ENCODE assay signal across 13 mouse cellular contexts in genomic region chr19:38482406-38483181, GRCm38 (mm10). TPM values are rescaled to one million over a fixed set of nuclear protein-coding genes. Genes with fewer than 3 reads are reported as not detected.
DNase-seq lines count a peak whose midpoint lies in the region; ATAC-seq lines count a peak whose summit lies in the region.
"Had no signal": no experiment of that assay in that cellular context is flagged by ENCODE, and none has a peak within 500 bp of the region (broad histone marks: within the 10 kb centered on the region; RNA-seq: fewer than 3 reads in every experiment).

No protein-coding gene starts in this region.

- H3K4me2 ChIP-seq in hindbrain, embryonic 12.5 days (replicated peaks), result peak overlapping the region; percentile 95
- H3K4me2 ChIP-seq in midbrain, embryonic 14.5 days (ENCODE audit: low read length), result peak overlapping the region; percentile 100

- H3K9ac ChIP-seq in hindbrain, embryonic 12.5 days, result 0 out of 2 replicates have a peak overlapping the region, but pooled peaks have one; percentile 43
- peak overlapping the region; percentile 20; the same call in 1 of the 2 replicates for H3K9ac ChIP-seq in midbrain, embryonic 14.5 days (replicated peaks; ENCODE audit: low read length)

- 31% methylated on average over 19 of the region's 19 CpGs for WGBS in heart, embryonic 10.5 days
- 21% methylated on average over 19 of the region's 19 CpGs for WGBS in hindbrain, embryonic 12.5 days
- WGBS in midbrain, embryonic 14.5 days, result 20% methylated on average over 19 of the region's 19 CpGs

- no peaks in the 10 kb centered on the region for H3K36me3 ChIP-seq in heart, embryonic 10.5 days
- no peaks in the 10 kb centered on the region for H3K36me3 ChIP-seq in hindbrain, embryonic 12.5 days
- no peaks in the 10 kb centered on the region for H3K36me3 ChIP-seq in midbrain, embryonic 14.5 days (ENCODE audit: control insufficient read depth, insufficient read depth, low read length)

- intact Hi-C loops in heart, postnatal 36 days (cut with DNase I), result loop anchor here (5.0 kb wide), 1 partner anchor 85 kb away; no protein-coding TSS in a partner anchor

- no peak for ATAC-seq in hindbrain, embryonic 12.5 days (ENCODE audit: low FRiP score)
- no peak for ATAC-seq in midbrain, embryonic 14.5 days (ENCODE audit: low FRiP score, low TSS enrichment)

- no peaks in the 10 kb centered on the region for H3K9me3 ChIP-seq in heart, embryonic 10.5 days
- H3K9me3 ChIP-seq in hindbrain, embryonic 12.5 days (replicated peaks), result no peaks in the 10 kb centered on the region
- H3K9me3 ChIP-seq in midbrain, embryonic 14.5 days (ENCODE audit: control insufficient read depth, low read length), result no peaks in the 10 kb centered on the region

- H3K27me3 ChIP-seq in heart, embryonic 10.5 days (ENCODE audit: insufficient read depth, poor library complexity, severe bottlenecking), result peaks cover 15% of the 10 kb centered on the region
- peaks cover 17% of the 10 kb centered on the region; the same call in 1 of the 2 replicates for H3K27me3 ChIP-seq in hindbrain, embryonic 12.5 days
- peaks cover 25% of the 10 kb centered on the region; the same call in 1 of the 2 replicates for H3K27me3 ChIP-seq in midbrain, embryonic 14.5 days (ENCODE audit: control insufficient read depth, insufficient read depth, low read length)

- H3K4me1 ChIP-seq in heart, embryonic 10.5 days, result peaks cover 42% of the 10 kb centered on the region
- 0 out of 2 replicates have a peak, but pooled peaks cover 3% of the 10 kb centered on the region for H3K4me1 ChIP-seq in brown adipose tissue, adult 24 weeks (ENCODE audit: control insufficient read depth, insufficient read depth, insufficient read length, low read length)
- peaks cover 52% of the 10 kb centered on the region for H3K4me1 ChIP-seq in hindbrain, embryonic 12.5 days
- H3K4me1 ChIP-seq in midbrain, embryonic 14.5 days (ENCODE audit: control insufficient read depth, insufficient read depth, low read length), result peaks cover 28% of the 10 kb centered on the region

- peak overlapping the region; percentile 85; the same call in 1 of the 2 replicates for H3K4me3 ChIP-seq in heart, embryonic 10.5 days
- H3K4me3 ChIP-seq in brown adipose tissue, adult 24 weeks (ENCODE audit: insufficient read depth, low read depth, low read length), result 0 out of 2 replicates have a peak overlapping the region, but pooled peaks have one; percentile 1
- peak overlapping the region; percentile 72 for H3K4me3 ChIP-seq in hindbrain, embryonic 12.5 days
- peak overlapping the region; percentile 60 for H3K4me3 ChIP-seq in midbrain, embryonic 14.5 days (replicated peaks; ENCODE audit: low read depth, low read length)

- DNase-seq in heart, embryonic 10.5 days (ENCODE audit: low spot score), result no peak
- no peak for DNase-seq in heart, postnatal 36 days
- DNase-seq in midbrain, embryonic 14.5 days, result peak; percentile 55
- DNase-seq in c-Kit-positive CD71-positive TER-119-positive erythroid progenitor cells, embryonic 14.5 days (ENCODE audit: low spot score), result no peak
- DNase-seq in ovary, adult 18-20 months (ENCODE audit: low spot score), result no peak
- DNase-seq in gastrocnemius, postnatal 4 days (ENCODE audit: low spot score in 2 of 2), result no peak
- DNase-seq: left cerebral cortex, postnatal 4 days; thymus, postnatal 36 days had no signal

- no peak overlapping the region for H3K27ac ChIP-seq in heart, embryonic 10.5 days
- H3K27ac ChIP-seq in brown adipose tissue, adult 24 weeks (replicated peaks; ENCODE audit: low read depth, low read length), result no peak overlapping the region
- no peak overlapping the region for H3K27ac ChIP-seq in hindbrain, embryonic 12.5 days
- H3K27ac ChIP-seq in midbrain, embryonic 14.5 days (replicated peaks; ENCODE audit: low read depth, low read length), result no peak overlapping the region

RNA-seq across cellular contexts. Expression of gene Plce1, which starts 1.7 kb away (rescaled TPM):
- polyA plus RNA-seq in heart, embryonic 10.5 days (2016; fragmentation: Nextera tagmentation; extraction: Ambion mirVana), result 3.6 and 4.2 TPM in 2 replicates
- 10 to 100 TPM; 21.7 to 23.2 TPM for total RNA-seq in heart, postnatal 36 days (2021)
- 4.8 and 7.3 TPM in 2 replicates for polyA plus RNA-seq in brown adipose tissue, adult 24 weeks (2012; ENCODE audit: insufficient read depth, insufficient read length, missing spikeins)
- 6.9 and 7.6 TPM in 2 replicates for polyA plus RNA-seq in hindbrain, embryonic 12.5 days (2016; fragmentation: Nextera tagmentation; extraction: Ambion mirVana)
- 2.9 and 4.3 TPM in 2 replicates for polyA plus RNA-seq in midbrain, embryonic 14.5 days (2014; fragmentation: Nextera tagmentation; extraction: Ambion mirVana)
- 10 to 100 TPM; 53.1 to 56.9 TPM for total RNA-seq in gastrocnemius, postnatal 4 days (2021)
- total RNA-seq: common myeloid progenitor, adult 5-6 weeks; neutrophil, adult 5-6 weeks had no signal
- polyA plus RNA-seq: C2C12 had no signal

Comparison
In these comparisons a context has a peak if more than half of its experiments do, and no peak if none do; other contexts are left out.
1. H3K4me3 ChIP-seq: peak in every context shown above with its lines; median percentile 85 in heart, embryonic 10.5 days; 72 in hindbrain, embryonic 12.5 days; 60 in midbrain, embryonic 14.5 days; 1 in brown adipose tissue, adult 24 weeks.